Mouse (Mus musculus) cortical plate, adult 2 months (tissue): ENCODE measurements around the gene Hoxa9. TPM values are rescaled to one million over a fixed set of nuclear protein-coding genes. Genes with fewer than 3 reads are reported as not detected.

Experiments
- H3K27ac ChIP-seq: fragments of 200-500 bp; 2 replicates; pipeline ENCODE4 v1.5.1; 2012; ENCODE audit warnings: low read length, control low read depth, inconsistent platforms; ENCODE audit not compliant: insufficient read depth
- H3K4me1 ChIP-seq: fragments of 200-500 bp; 2 replicates; pipeline ENCODE4 v1.6.1; 2011; ENCODE audit warnings: low read length; ENCODE audit not compliant: control insufficient read depth, insufficient read depth
- H3K4me3 ChIP-seq: fragments of 200-500 bp; 2 replicates; pipeline ENCODE4 v1.5.1; 2011; ENCODE audit warnings: mild to moderate bottlenecking, low read length, control low read depth; ENCODE audit not compliant: insufficient read depth
- CTCF ChIP-seq: fragments of 200-500 bp; IDR thresholded peaks from 2 replicates; pipeline ENCODE4 v1.5.1; 2011; ENCODE audit warnings: mild to moderate bottlenecking, control low read depth, low read length; ENCODE audit not compliant: insufficient read depth; ENCODE audit errors: extremely low read depth
- POLR2A ChIP-seq: fragments of 200-500 bp; IDR thresholded peaks from 2 replicates; pipeline ENCODE4 v1.6.1; 2011; ENCODE audit warnings: mild to moderate bottlenecking, low read length, control low read depth; ENCODE audit not compliant: insufficient read depth; ENCODE audit errors: extremely low read depth
- polyA plus RNA-seq: library from polyadenylated mRNA; depleted of rRNA; stranded (reverse); fragments of >200 nt; gene quantifications from 2 replicates; pipeline ENCODE4 v1.2.3, GENCODE M21; 2012; rRNA removed

The Hoxa9 gene
- polyA plus RNA-seq, 1 experiment: not detected

- TF ChIP-seq CTCF (no peak), POLR2A (no peak)
- H3K27ac ChIP-seq: no peak overlapping the region
- H3K4me1 ChIP-seq: no peaks in the 10 kb centered on the region
- no peak overlapping the region for H3K4me3 ChIP-seq
Measured at GRCm38 (mm10) chr6:52173648-52174047, 57.2 kb downstream of the Hoxa9 start.

Other genes with a start within 250 kb of the Hoxa9 start
- 10.3 and 10.9 TPM in 2 replicates for gene Skap2, start 218.5 kb downstream of the Hoxa9 start, polyA plus RNA-seq
- gene Hoxa1, start 72.8 kb downstream of the Hoxa9 start, polyA plus RNA-seq: not detected in 2 replicates
- gene Hoxa2, start 66.3 kb downstream of the Hoxa9 start, polyA plus RNA-seq: not detected in 2 replicates
- not detected in 2 replicates for gene 5730596B20Rik, start 53.6 kb downstream of the Hoxa9 start, polyA plus RNA-seq
- not detected in 2 replicates for gene Hoxa4, start 39.3 kb downstream of the Hoxa9 start, polyA plus RNA-seq
- not detected in 2 replicates for gene Hoxa5, start 26.5 kb downstream of the Hoxa9 start, polyA plus RNA-seq
- not detected in 2 replicates for gene Hoxa6, start 22.4 kb downstream of the Hoxa9 start, polyA plus RNA-seq
- gene Hoxa3, start 17.8 kb downstream of the Hoxa9 start, polyA plus RNA-seq: not detected in 2 replicates
- gene Gm28308, start 17.8 kb downstream of the Hoxa9 start, polyA plus RNA-seq: not detected in 2 replicates
- gene Hoxa7, start 9.2 kb downstream of the Hoxa9 start, polyA plus RNA-seq: 0.04 TPM in 1 of 2 replicates, not detected in the other
- not detected in 2 replicates for gene Hoxa10, start 9.8 kb upstream of the Hoxa9 start, polyA plus RNA-seq
- gene Hoxa11, start 14.7 kb upstream of the Hoxa9 start, polyA plus RNA-seq: not detected in 2 replicates
- gene Hoxa13, start 29.8 kb upstream of the Hoxa9 start, polyA plus RNA-seq: not detected in 2 replicates
- not detected in 2 replicates for gene Evx1, start 82.4 kb upstream of the Hoxa9 start, polyA plus RNA-seq